Mouse (Mus musculus) G1E (cell line): Measurements from ENCODE around the gene Slc2a8. TPM values are rescaled to one million over a fixed set of nuclear protein-coding genes. Genes with fewer than 3 reads are reported as not detected.

ENCODE experiments used
- ATAC-seq: 2 replicates; pipeline ENCODE4 v1.8.0; 2016; ENCODE audit warnings: mild to moderate bottlenecking; ENCODE audit not compliant: insufficient number of reproducible peaks, poor library complexity, low FRiP score, severe bottlenecking; ENCODE audit errors: extremely low read depth
- DNase-seq: peaks from one replicate; pipeline ENCODE4 v3.0.0; 2012; ENCODE audit warnings: low spot score
- H3K27me3 ChIP-seq: 2 replicates; pipeline ENCODE4 v1.6.1; 2012; ENCODE audit warnings: mild to moderate bottlenecking, low read length, inconsistent platforms; ENCODE audit not compliant: insufficient read depth
- H3K36me3 ChIP-seq: replicated peaks from 2 replicates; pipeline ENCODE3; 2012; ENCODE audit warnings: mild to moderate bottlenecking, inconsistent platforms
- H3K4me1 ChIP-seq: 2 replicates; pipeline ENCODE4 v1.6.1; 2012; ENCODE audit warnings: low read depth, low read length, inconsistent platforms, mixed read lengths; ENCODE audit not compliant: insufficient read depth
- H3K4me3 ChIP-seq: 2 replicates; pipeline ENCODE4 v1.5.1; 2012; ENCODE audit warnings: low read depth, mild to moderate bottlenecking, inconsistent platforms, low read length, moderate library complexity, mixed read lengths
- H3K9me3 ChIP-seq: replicated peaks from 2 replicates; pipeline ENCODE4 v1.6.1; 2012; ENCODE audit warnings: inconsistent platforms
- CTCF ChIP-seq: IDR thresholded peaks from 2 replicates; pipeline ENCODE4 v1.5.1; 2012; ENCODE audit warnings: low read depth, low read length, inconsistent platforms, mixed read lengths
- GATA1 ChIP-seq: IDR thresholded peaks from 2 replicates; pipeline ENCODE4 v1.6.1; 2012; ENCODE audit warnings: borderline replicate concordance, low read length, inconsistent platforms, mixed read lengths
- GATA2 ChIP-seq: IDR thresholded peaks from 2 replicates; pipeline ENCODE4 v1.6.1; 2012; ENCODE audit warnings: low read depth, low read length, inconsistent platforms, borderline replicate concordance
- POLR2AphosphoS5 ChIP-seq: IDR thresholded peaks from 2 replicates; pipeline ENCODE4 v1.6.1; 2012; ENCODE audit warnings: low read depth, low read length, inconsistent platforms; ENCODE audit not compliant: insufficient replicate concordance
- TAL1 ChIP-seq: conservative IDR thresholded peaks from 2 replicates; pipeline ENCODE4 v1.6.1; 2012; ENCODE audit warnings: low read depth, low read length, inconsistent platforms, mixed read lengths
- polyA plus RNA-seq: library from polyadenylated mRNA; stranded (reverse); fragments of >175 nt; gene quantifications from 2 replicates; pipeline ENCODE4 v1.2.3, GENCODE M21; 2012
- total RNA-seq, 2 experiments: library from RNA; stranded (forward) in 1 of 2; stranded (reverse) in 1 of 2; fragments of 200-1000 nt in 1 of 2; fragments of >200 nt in 1 of 2; fragmentation: Nextera tagmentation in 1 of 2; gene quantifications; 2 replicates each; pipeline ENCODE4 v1.2.3; 2014 to 2017

Gene Slc2a8
- total and polyA plus RNA-seq, 3 experiments = 3.7 to 41.2 (median 10.0) TPM

DNA sequence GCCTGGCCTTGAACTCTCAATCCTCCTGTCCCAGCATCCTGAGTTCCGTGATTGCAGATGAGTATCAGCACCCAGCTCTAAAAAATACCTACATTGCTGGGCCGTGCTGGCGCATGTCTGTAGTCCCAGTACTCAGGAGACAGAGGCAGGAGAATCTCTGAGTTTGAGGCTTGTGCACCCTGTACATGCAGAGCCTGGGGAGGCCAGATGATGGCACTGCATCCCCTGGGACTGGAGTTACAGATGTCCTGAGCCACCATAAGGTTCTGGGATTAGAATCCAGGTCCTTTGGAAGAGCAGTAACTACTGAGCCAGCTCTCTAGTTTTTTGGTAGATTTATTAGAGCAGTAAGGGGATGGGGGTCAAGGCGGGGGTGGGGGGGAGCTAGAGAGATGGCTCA lies 41.4 kb downstream of the Slc2a8 start:
- no peak overlapping the region for H3K4me3 ChIP-seq
- 0 out of 2 replicates have a peak, but pooled peaks cover 2% of the 10 kb centered on the region for H3K4me1 ChIP-seq
- ATAC-seq (no peak), DNase-seq (no peak)
- H3K27me3 ChIP-seq = no peaks in the 10 kb centered on the region
- TF ChIP-seq POLR2AphosphoS5 = no peak
- TF ChIP-seq TAL1 = no peak
- no peak for TF ChIP-seq CTCF
- no peaks in the 10 kb centered on the region for H3K9me3 ChIP-seq
- H3K36me3 ChIP-seq = peaks cover 79% of the 10 kb centered on the region

- peak; percentile 34 for DNase-seq
- 0 out of 2 replicates have a peak, but pooled peaks cover 2% of the 10 kb centered on the region for H3K4me1 ChIP-seq
- no peak for ATAC-seq
Observed at GRCm38 (mm10) chr2:32939418-32939817, 42.5 kb downstream of the Slc2a8 start.

DNA sequence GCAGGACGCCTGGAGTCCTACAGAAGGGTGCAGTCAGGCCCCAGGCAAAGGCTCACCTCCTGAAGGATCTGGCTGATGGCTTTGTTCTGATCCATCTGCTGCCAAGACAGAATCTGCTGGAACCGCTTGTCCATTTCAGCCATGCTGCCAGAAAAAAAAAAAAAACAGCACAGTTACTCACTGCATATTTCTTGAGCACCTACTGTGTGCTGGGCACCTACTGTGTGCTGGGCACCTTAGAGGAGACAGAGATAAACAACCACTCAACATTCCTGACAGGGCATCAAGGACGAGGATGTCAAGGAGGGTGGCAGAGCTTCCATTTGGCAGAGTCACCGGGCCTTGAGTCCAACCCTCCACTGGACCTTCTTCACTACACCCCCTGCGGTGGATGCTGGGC lies 43.1 kb downstream of the Slc2a8 start:
- TF ChIP-seq TAL1 (no peak), CTCF (no peak), POLR2AphosphoS5 (no peak), GATA2 (no peak), GATA1 (no peak)
- DNase-seq (no peak), ATAC-seq (no peak)
- Histone ChIP-seq H3K9me3 (no peaks in the 10 kb centered on the region), H3K4me1 (0 out of 2 replicates have a peak, but pooled peaks cover 2% of the 10 kb centered on the region), H3K4me3 (no peak overlapping the region), H3K36me3 (peaks cover 83% of the 10 kb centered on the region), H3K27me3 (no peaks in the 10 kb centered on the region)

More at GRCm38 (mm10) chr2:32939418-32939817, 42.5 kb downstream of the Slc2a8 start:
- Histone ChIP-seq H3K36me3 (peaks cover 79% of the 10 kb centered on the region), H3K9me3 (no peaks in the 10 kb centered on the region), H3K4me3 (no peak overlapping the region), H3K27me3 (no peaks in the 10 kb centered on the region)
- TF ChIP-seq GATA2 (no peak), CTCF (peak; percentile 32)

DNA sequence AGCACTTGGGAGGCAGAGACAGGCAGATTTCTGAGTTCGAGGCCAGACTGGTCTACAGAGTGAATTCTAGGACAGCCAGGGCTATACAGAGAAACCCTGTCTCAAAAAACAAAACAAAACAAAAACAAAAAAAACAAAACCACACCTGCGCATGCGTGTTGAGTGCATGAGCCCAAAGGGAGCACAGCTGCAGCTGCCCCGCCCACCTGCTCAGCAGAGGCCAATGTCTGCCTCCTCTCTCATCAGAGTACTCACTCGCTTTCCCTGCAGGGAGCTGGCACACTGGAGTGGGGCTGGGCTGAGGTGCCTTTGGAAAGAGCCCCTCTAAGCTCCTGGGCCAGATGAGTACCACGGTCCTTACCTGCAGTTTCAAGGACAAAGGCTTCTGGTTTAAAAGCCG lies 50.2 kb downstream of the Slc2a8 start:
- no peak overlapping the region for H3K4me3 ChIP-seq
- ATAC-seq (no peak), DNase-seq (no peak)
- H3K4me1 ChIP-seq = no peaks in the 10 kb centered on the region
- H3K9me3 ChIP-seq = no peaks in the 10 kb centered on the region
- H3K36me3 ChIP-seq = peaks cover 78% of the 10 kb centered on the region
- no peak for TF ChIP-seq CTCF
- TF ChIP-seq GATA2 = no peak
- TF ChIP-seq GATA1 = no peak
- no peak for TF ChIP-seq POLR2AphosphoS5
- no peak for TF ChIP-seq TAL1
- no peaks in the 10 kb centered on the region; the same call in 1 of the 2 replicates for H3K27me3 ChIP-seq

DNA sequence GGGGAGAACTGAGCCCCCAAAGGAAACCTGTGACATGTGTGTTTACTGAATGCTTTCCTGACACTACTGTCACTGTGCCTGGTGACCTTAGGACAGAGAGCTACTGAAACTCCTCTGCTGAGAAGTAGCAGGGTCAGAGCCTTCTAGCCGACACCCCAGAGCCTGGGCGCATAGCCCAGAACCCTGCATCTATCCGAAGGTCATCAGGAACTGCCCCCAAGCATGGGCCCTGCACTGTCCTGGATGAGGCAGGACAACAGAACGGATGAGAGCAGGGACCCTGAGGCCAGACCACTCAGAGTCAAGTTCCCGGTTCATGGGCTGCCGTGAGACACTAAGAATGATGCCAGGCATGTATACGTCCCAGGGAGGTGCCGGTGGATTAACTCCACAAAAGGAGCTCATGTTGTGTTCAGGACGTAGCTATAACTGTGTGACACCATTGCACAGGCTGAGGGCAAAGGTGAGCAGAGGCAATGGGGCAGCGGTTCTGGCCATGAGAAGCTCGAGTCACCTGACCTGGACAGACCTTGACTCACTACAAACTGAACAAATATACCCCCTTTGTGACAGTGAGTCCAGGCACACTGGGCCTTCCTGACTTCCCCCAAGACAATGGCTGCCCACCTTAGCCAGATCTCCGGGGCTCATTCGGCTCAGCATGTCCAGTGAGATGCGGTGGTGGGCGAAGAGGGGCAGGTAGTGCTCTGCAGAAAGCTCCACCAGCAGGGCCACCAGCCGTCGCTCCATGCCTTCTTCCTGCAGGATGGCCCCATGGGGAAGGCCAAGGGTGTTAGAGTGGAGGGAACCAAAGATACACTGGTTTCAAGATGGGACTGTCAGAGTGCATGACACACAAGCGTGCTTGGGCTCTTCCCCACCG lies 52.7 kb downstream of the Slc2a8 start:
- Histone ChIP-seq H3K4me3 (no peak overlapping the region), H3K9me3 (no peaks in the 10 kb centered on the region), H3K36me3 (peaks cover 58% of the 10 kb centered on the region), H3K27me3 (no peaks in the 10 kb centered on the region; the same call in 1 of the 2 replicates), H3K4me1 (no peaks in the 10 kb centered on the region)
- no peak for ATAC-seq
- no peak for DNase-seq
- TF ChIP-seq TAL1 (no peak), CTCF (no peak), GATA1 (no peak), GATA2 (no peak), POLR2AphosphoS5 (no peak)

- ATAC-seq (no peak), DNase-seq (no peak)
- Histone ChIP-seq H3K9me3 (no peaks in the 10 kb centered on the region), H3K4me1 (no peaks in the 10 kb centered on the region), H3K4me3 (no peak overlapping the region), H3K36me3 (peaks cover 50% of the 10 kb centered on the region), H3K27me3 (no peaks in the 10 kb centered on the region; the same call in 1 of the 2 replicates)
- no peak for TF ChIP-seq POLR2AphosphoS5
- TF ChIP-seq TAL1 = no peak
- no peak for TF ChIP-seq CTCF
- TF ChIP-seq GATA1 = no peak
- TF ChIP-seq GATA2 = no peak
Observed at GRCm38 (mm10) chr2:32928235-32928946, 53.5 kb downstream of the Slc2a8 start.
